Comparison of ENCODE assay signal across 10 mouse cellular contexts in genomic region chr12:110537751-110538150, GRCm38 (mm10).
DNase-seq lines count a peak whose midpoint lies in the region; ATAC-seq lines count a peak whose summit lies in the region.
"Had no signal": no experiment of that assay in that cellular context is flagged by ENCODE, and none has a peak within 500 bp of the region (broad histone marks: within the 10 kb centered on the region; RNA-seq: fewer than 3 reads in every experiment).

No protein-coding gene starts in this region.

- no peak for ATAC-seq in heart, embryonic 11.5 days (replicated peaks; ENCODE audit: insufficient number of reproducible peaks, low FRiP score, low TSS enrichment)
- ATAC-seq in liver, embryonic 11.5 days (replicated peaks; ENCODE audit: low FRiP score): no peak

- DNase-seq in heart, adult 18-20 months: peak; percentile 55 to 63
- peak; percentile 49 for DNase-seq in testis, postnatal 10 days (ENCODE audit: low spot score)
- no peak for DNase-seq in testis, postnatal 14 days (ENCODE audit: low spot score)
- DNase-seq in heart, postnatal 4 days: peak; percentile 20
- peak; percentile 31 for DNase-seq in ovary, postnatal 36 days (ENCODE audit: low spot score)
- DNase-seq in liver, embryonic 11.5 days (ENCODE audit: low spot score): no peak
- DNase-seq in layer of hippocampus, adult 9-10 months (ENCODE audit: low spot score): no peak
- DNase-seq: thymus, postnatal 36 days had no signal

- no peak overlapping the region for H3K4me2 ChIP-seq in heart, embryonic 11.5 days
- no peak overlapping the region for H3K4me2 ChIP-seq in liver, embryonic 11.5 days
- H3K4me2 ChIP-seq: heart, embryonic 13.5 days had no signal

- H3K4me1 ChIP-seq in heart, embryonic 11.5 days (ENCODE audit: control insufficient read depth, insufficient read depth, low read length): peaks cover 22% of the 10 kb centered on the region
- H3K4me1 ChIP-seq in liver, embryonic 11.5 days (replicated peaks; ENCODE audit: control insufficient read depth, insufficient read depth, low read length): no peaks in the 10 kb centered on the region

- H3K9me3 ChIP-seq in heart, embryonic 11.5 days (replicated peaks; ENCODE audit: control insufficient read depth, low read length): no peaks in the 10 kb centered on the region
- H3K9me3 ChIP-seq in liver, embryonic 11.5 days (ENCODE audit: control insufficient read depth, low read length): no peaks in the 10 kb centered on the region
- H3K9me3 ChIP-seq: heart, embryonic 13.5 days had no signal

- H3K4me3 ChIP-seq in heart, embryonic 11.5 days (ENCODE audit: low read depth, low read length): no peak overlapping the region
- H3K4me3 ChIP-seq in liver, embryonic 11.5 days (ENCODE audit: low read depth, low read length): no peak overlapping the region
- H3K4me3 ChIP-seq: heart, embryonic 13.5 days had no signal

- H3K27ac ChIP-seq in heart, embryonic 11.5 days (ENCODE audit: low read depth, low read length): no peak overlapping the region
- H3K27ac ChIP-seq in liver, embryonic 11.5 days (ENCODE audit: low read depth, low read length): no peak overlapping the region
- H3K27ac ChIP-seq: heart, embryonic 13.5 days had no signal

- H3K27me3 ChIP-seq in heart, embryonic 11.5 days (ENCODE audit: control insufficient read depth, insufficient read depth, low read length): no peaks in the 10 kb centered on the region
- H3K27me3 ChIP-seq in liver, embryonic 11.5 days (replicated peaks; ENCODE audit: control insufficient read depth, insufficient read depth, low read length): no peaks in the 10 kb centered on the region
- H3K27me3 ChIP-seq: heart, embryonic 13.5 days had no signal

- no peak overlapping the region for H3K9ac ChIP-seq in heart, embryonic 11.5 days (ENCODE audit: low read depth, low read length)
- no peak overlapping the region for H3K9ac ChIP-seq in liver, embryonic 11.5 days (ENCODE audit: low read depth, low read length)
- H3K9ac ChIP-seq: heart, embryonic 13.5 days had no signal

- WGBS in heart, embryonic 11.5 days (ENCODE audit: insufficient replicate concordance): 97% methylated on average over 8 of the region's 8 CpGs
- WGBS in liver, embryonic 11.5 days: 93% methylated on average over 8 of the region's 8 CpGs

- H3K36me3 ChIP-seq in heart, embryonic 11.5 days (ENCODE audit: control insufficient read depth, insufficient read depth, low read length): no peaks in the 10 kb centered on the region; the same call in 1 of the 2 replicates
- peaks cover 5% of the 10 kb centered on the region; the same call in 1 of the 2 replicates for H3K36me3 ChIP-seq in liver, embryonic 11.5 days (ENCODE audit: control insufficient read depth, insufficient read depth, low read length)

Comparison
In these comparisons a context has a peak if more than half of its experiments do, and no peak if none do; other contexts are left out.
1. DNase-seq: peak in heart, adult 18-20 months (2 of 2), testis, postnatal 10 days (single experiment), heart, postnatal 4 days (single experiment) and ovary, postnatal 36 days (single experiment); none in testis, postnatal 14 days (single experiment), liver, embryonic 11.5 days (single experiment) and layer of hippocampus, adult 9-10 months (single experiment).